Mouse (Mus musculus): ENCODE results near the gene Cfap100. TPM values are rescaled to one million over a fixed set of nuclear protein-coding genes. Genes with fewer than 3 reads are reported as not detected.

The Cfap100 gene
- polyA plus RNA-seq, 1 experiment from 2014 or later, result 0.34 TPM

GRCm38 (mm10) chr6:90360024-90360781 lies 68.4 kb downstream of the Cfap100 start:
- Histone ChIP-seq H3K9ac (ENCODE audit: low read length) (no peak overlapping the region), H3K27ac (replicated peaks) (peak overlapping the region; percentile 84), H3K4me1 (replicated peaks; ENCODE audit: control insufficient read depth, insufficient read depth) (peaks cover 8% of the 10 kb centered on the region; the same call in 1 of the 2 replicates), H3K4me3 (ENCODE audit: low read depth, low read length) (no peak overlapping the region), H3K27me3 (ENCODE audit: control insufficient read depth, insufficient read depth, low read length) (no peaks in the 10 kb centered on the region), H3K9me3 (ENCODE audit: control insufficient read depth, low read length) (no peaks in the 10 kb centered on the region), H3K36me3 (ENCODE audit: control insufficient read depth, insufficient read depth, low read length) (no peaks in the 10 kb centered on the region), H3K4me2 (replicated peaks; ENCODE audit: low read depth) (no peak overlapping the region)
- DNase-seq (ENCODE audit: low spot score), result peak; percentile 39
- TF ChIP-seq EP300 (optimal IDR thresholded peaks at IDR 0.05) (no peak), CTCF (IDR thresholded peaks at IDR 0.05; ENCODE audit: low read depth) (peak; percentile 6; the same call in 1 of the 2 replicates)
- peak; percentile 85 for ATAC-seq (ENCODE audit: low FRiP score, low TSS enrichment)
- WGBS, result 15% methylated on average over 7 of the region's 7 CpGs

DNA sequence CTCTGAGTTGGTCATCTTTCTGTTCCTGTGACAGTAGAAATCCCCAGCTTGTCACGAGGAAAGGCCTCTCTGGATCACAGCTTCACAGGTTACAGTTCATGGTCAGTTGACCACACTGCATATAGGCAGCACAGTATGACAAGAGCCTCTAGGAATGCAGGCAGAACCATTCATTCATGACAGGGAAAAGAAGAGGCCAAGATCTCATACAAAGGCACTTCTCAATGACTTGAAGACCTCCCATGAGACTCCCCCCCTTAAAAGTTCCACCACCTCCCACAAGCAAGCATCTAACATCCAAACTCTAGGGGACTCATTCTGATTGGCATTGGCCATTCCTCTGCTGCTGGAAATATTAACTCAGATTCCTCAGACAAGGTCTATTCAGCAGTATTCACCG lies 69.2 kb downstream of the Cfap100 start:
- no peak for DNase-seq (ENCODE audit: low spot score)
- H3K4me1 ChIP-seq (replicated peaks; ENCODE audit: control insufficient read depth, insufficient read depth), result peaks cover 8% of the 10 kb centered on the region; the same call in 1 of the 2 replicates
- H3K9ac ChIP-seq (ENCODE audit: low read length), result no peak overlapping the region
- no peak for ATAC-seq (ENCODE audit: low FRiP score, low TSS enrichment)
- H3K9me3 ChIP-seq (ENCODE audit: control insufficient read depth, low read length), result no peaks in the 10 kb centered on the region
- no peak overlapping the region for H3K4me2 ChIP-seq (replicated peaks; ENCODE audit: low read depth)
- no peaks in the 10 kb centered on the region for H3K27me3 ChIP-seq (ENCODE audit: control insufficient read depth, insufficient read depth, low read length)
- 62% methylated on average over 2 of the region's 2 CpGs for WGBS
- no peak overlapping the region for H3K4me3 ChIP-seq (ENCODE audit: low read depth, low read length)
- H3K36me3 ChIP-seq (ENCODE audit: control insufficient read depth, insufficient read depth, low read length), result no peaks in the 10 kb centered on the region
- H3K27ac ChIP-seq (replicated peaks), result peak overlapping the region; percentile 84
- TF ChIP-seq EP300 (optimal IDR thresholded peaks at IDR 0.05), result no peak
- no peak for TF ChIP-seq CTCF (IDR thresholded peaks at IDR 0.05; ENCODE audit: low read depth)

- no peak for ATAC-seq (ENCODE audit: low FRiP score, low TSS enrichment)
- WGBS, result 56% methylated on average over 5 of the region's 5 CpGs
- H3K4me3 ChIP-seq (ENCODE audit: low read depth, low read length), result no peak overlapping the region
- H3K27ac ChIP-seq (replicated peaks), result 0 out of 2 replicates have a peak overlapping the region, but pooled peaks have one; percentile 4
- no peaks in the 10 kb centered on the region for H3K27me3 ChIP-seq (ENCODE audit: control insufficient read depth, insufficient read depth, low read length)
- peaks cover 8% of the 10 kb centered on the region; the same call in 1 of the 2 replicates for H3K4me1 ChIP-seq (replicated peaks; ENCODE audit: control insufficient read depth, insufficient read depth)
- H3K36me3 ChIP-seq (ENCODE audit: control insufficient read depth, insufficient read depth, low read length), result no peaks in the 10 kb centered on the region
- no peak overlapping the region for H3K4me2 ChIP-seq (replicated peaks; ENCODE audit: low read depth)
- no peak overlapping the region for H3K9ac ChIP-seq (ENCODE audit: low read length)
- H3K9me3 ChIP-seq (ENCODE audit: control insufficient read depth, low read length), result no peaks in the 10 kb centered on the region
- DNase-seq (ENCODE audit: low spot score), result no peak
- TF ChIP-seq EP300 (optimal IDR thresholded peaks at IDR 0.05), result no peak
- no peak for TF ChIP-seq CTCF (IDR thresholded peaks at IDR 0.05; ENCODE audit: low read depth)
Measured at GRCm38 (mm10) chr6:90358142-90358541, 70.5 kb downstream of the Cfap100 start.

Other genes starting within 250 kb of the Cfap100 start
- not detected in 2 replicates for gene V1ra8, start 226.0 kb downstream of the Cfap100 start, polyA plus RNA-seq (2015; fragmentation: Nextera tagmentation; extraction: Ambion mirVana)
- not detected in 2 replicates for gene Vmn1r53, start 204.4 kb downstream of the Cfap100 start, polyA plus RNA-seq (2015; fragmentation: Nextera tagmentation; extraction: Ambion mirVana)
- gene Vmn1r54, start 182.5 kb downstream of the Cfap100 start, polyA plus RNA-seq (2015; fragmentation: Nextera tagmentation; extraction: Ambion mirVana), result not detected in 2 replicates
- gene BC048671, start 127.6 kb downstream of the Cfap100 start, polyA plus RNA-seq (2015; fragmentation: Nextera tagmentation; extraction: Ambion mirVana), result 0.28 and 0.33 TPM in 2 replicates
- 0.40 and 0.87 TPM in 2 replicates for gene Chst13, start 103.6 kb downstream of the Cfap100 start, polyA plus RNA-seq (2015; fragmentation: Nextera tagmentation; extraction: Ambion mirVana)
- 0.16 and 0.33 TPM in 2 replicates for gene Uroc1, start 95.5 kb downstream of the Cfap100 start, polyA plus RNA-seq (2015; fragmentation: Nextera tagmentation; extraction: Ambion mirVana)
- gene Zxdc, start 59.3 kb downstream of the Cfap100 start, polyA plus RNA-seq (2015; fragmentation: Nextera tagmentation; extraction: Ambion mirVana), result 4.7 and 4.9 TPM in 2 replicates
- gene Klf15, start 33.8 kb upstream of the Cfap100 start, polyA plus RNA-seq (2015; fragmentation: Nextera tagmentation; extraction: Ambion mirVana), result 4.1 and 4.2 TPM in 2 replicates
- gene Aldh1l1, start 57.6 kb upstream of the Cfap100 start, polyA plus RNA-seq (2015; fragmentation: Nextera tagmentation; extraction: Ambion mirVana), result 6.6 and 7.6 TPM in 2 replicates
- gene Slc41a3, start 175.9 kb upstream of the Cfap100 start, polyA plus RNA-seq (2015; fragmentation: Nextera tagmentation; extraction: Ambion mirVana), result 4.1 and 4.3 TPM in 2 replicates

Measured in stomach, postnatal 0 days (tissue).